Mouse (Mus musculus): Measurements from ENCODE around the gene Ltc4s. TPM values are rescaled to one million over a fixed set of nuclear protein-coding genes. Genes with fewer than 3 reads are reported as not detected.
A peak's percentile ranks its signal among the peaks of the same experiment; 100 is the strongest.

Gene Ltc4s
- polyA plus RNA-seq, 1 experiment from 2014 or later: 2.9 TPM

- Histone ChIP-seq H3K4me3 (peak overlapping the region; percentile 45), H3K9me3 (no peaks in the 10 kb centered on the region), H3K4me1 (peaks cover 39% of the 10 kb centered on the region), H3K4me2 (peak overlapping the region; percentile 75), H3K27me3 (replicated peaks) (peaks cover 45% of the 10 kb centered on the region), H3K36me3 (peaks cover 43% of the 10 kb centered on the region), H3K27ac (replicated peaks) (no peak overlapping the region), H3K9ac (peak overlapping the region; percentile 64)
- WGBS: 28% methylated on average over 45 of the region's 45 CpGs
- ATAC-seq (ENCODE audit: extremely low read depth, insufficient number of reproducible peaks, low FRiP score, low TSS enrichment): no peak
Observed at GRCm38 (mm10) chr11:50230481-50231304, 7.7 kb downstream of the Ltc4s start.

GRCm38 (mm10) chr11:50229252-50229910 is 9.0 kb downstream of the Ltc4s start:
- peaks cover 35% of the 10 kb centered on the region for H3K36me3 ChIP-seq
- peaks cover 39% of the 10 kb centered on the region for H3K4me1 ChIP-seq
- WGBS: 59% methylated on average over 7 of the region's 7 CpGs
- H3K27ac ChIP-seq (replicated peaks): no peak overlapping the region
- no peak overlapping the region for H3K4me2 ChIP-seq
- H3K9me3 ChIP-seq: no peaks in the 10 kb centered on the region
- no peak overlapping the region for H3K4me3 ChIP-seq
- H3K27me3 ChIP-seq (replicated peaks): peaks cover 33% of the 10 kb centered on the region
- ATAC-seq (ENCODE audit: extremely low read depth, insufficient number of reproducible peaks, low FRiP score, low TSS enrichment): no peak
- no peak overlapping the region; the same call in 1 of the 2 replicates for H3K9ac ChIP-seq

- Histone ChIP-seq H3K9ac (no peak overlapping the region; the same call in 1 of the 2 replicates), H3K27ac (replicated peaks) (no peak overlapping the region), H3K4me2 (no peak overlapping the region), H3K4me1 (peaks cover 44% of the 10 kb centered on the region), H3K27me3 (replicated peaks) (peaks cover 33% of the 10 kb centered on the region), H3K9me3 (no peaks in the 10 kb centered on the region), H3K4me3 (no peak overlapping the region), H3K36me3 (peaks cover 29% of the 10 kb centered on the region)
- no peak for ATAC-seq (ENCODE audit: extremely low read depth, insufficient number of reproducible peaks, low FRiP score, low TSS enrichment)
- WGBS: 47% methylated on average over 3 of the region's 3 CpGs
Observed at GRCm38 (mm10) chr11:50228772-50229171, 9.6 kb downstream of the Ltc4s start.

- Histone ChIP-seq H3K4me2 (peak overlapping the region; percentile 95; the same call in 1 of the 2 replicates), H3K9ac (no peak overlapping the region; the same call in 1 of the 2 replicates), H3K4me1 (peaks cover 53% of the 10 kb centered on the region), H3K36me3 (peaks cover 18% of the 10 kb centered on the region), H3K9me3 (no peaks in the 10 kb centered on the region), H3K27ac (replicated peaks) (no peak overlapping the region), H3K27me3 (replicated peaks) (peaks cover 26% of the 10 kb centered on the region), H3K4me3 (no peak overlapping the region)
- WGBS: 91% methylated on average over 4 of the region's 4 CpGs
- no peak for ATAC-seq (ENCODE audit: extremely low read depth, insufficient number of reproducible peaks, low FRiP score, low TSS enrichment)
Observed at GRCm38 (mm10) chr11:50227736-50228135, 10.7 kb downstream of the Ltc4s start.

- H3K9me3 ChIP-seq: no peaks in the 10 kb centered on the region
- 78% methylated on average over 3 of the region's 3 CpGs for WGBS
- peaks cover 13% of the 10 kb centered on the region for H3K36me3 ChIP-seq
- peak overlapping the region; percentile 88 for H3K27ac ChIP-seq (replicated peaks)
- peaks cover 53% of the 10 kb centered on the region for H3K4me1 ChIP-seq
- no peak for ATAC-seq (ENCODE audit: extremely low read depth, insufficient number of reproducible peaks, low FRiP score, low TSS enrichment)
- peak overlapping the region; percentile 95 for H3K4me2 ChIP-seq
- H3K4me3 ChIP-seq: peak overlapping the region; percentile 93; the same call in 1 of the 2 replicates
- H3K9ac ChIP-seq: peak overlapping the region; percentile 98; the same call in 1 of the 2 replicates
- H3K27me3 ChIP-seq (replicated peaks): peaks cover 21% of the 10 kb centered on the region
Observed at GRCm38 (mm10) chr11:50227226-50227625, 11.2 kb downstream of the Ltc4s start.

- Histone ChIP-seq H3K27ac (replicated peaks) (peak overlapping the region; percentile 88), H3K4me2 (peak overlapping the region; percentile 95), H3K27me3 (replicated peaks) (peaks cover 17% of the 10 kb centered on the region), H3K9me3 (no peaks in the 10 kb centered on the region), H3K9ac (peak overlapping the region; percentile 98), H3K36me3 (peaks cover 5% of the 10 kb centered on the region; the same call in 1 of the 2 replicates), H3K4me3 (peak overlapping the region; percentile 93), H3K4me1 (peaks cover 53% of the 10 kb centered on the region)
- no peak for ATAC-seq (ENCODE audit: extremely low read depth, insufficient number of reproducible peaks, low FRiP score, low TSS enrichment)
- WGBS: 28% methylated on average over 2 of the region's 2 CpGs
Observed at GRCm38 (mm10) chr11:50226406-50226805, 12.0 kb downstream of the Ltc4s start.

GRCm38 (mm10) chr11:50225611-50226378 is 12.6 kb downstream of the Ltc4s start:
- 4% methylated on average over 34 of the region's 34 CpGs for WGBS
- 0 out of 2 replicates have a peak, but pooled peaks have one; percentile 4 for ATAC-seq (ENCODE audit: extremely low read depth, insufficient number of reproducible peaks, low FRiP score, low TSS enrichment)
- peaks cover 50% of the 10 kb centered on the region for H3K4me1 ChIP-seq

GRCm38 (mm10) chr11:50224671-50225530 is 13.5 kb downstream of the Ltc4s start:
- H3K4me1 ChIP-seq: peaks cover 43% of the 10 kb centered on the region
- under 1% methylated on average over 66 of the region's 70 CpGs for WGBS

More at GRCm38 (mm10) chr11:50225611-50226378, 12.6 kb downstream of the Ltc4s start:
- Histone ChIP-seq H3K27ac (replicated peaks) (peak overlapping the region; percentile 88), H3K27me3 (replicated peaks) (peaks cover 17% of the 10 kb centered on the region), H3K4me3 (peak overlapping the region; percentile 93), H3K9me3 (no peaks in the 10 kb centered on the region), H3K4me2 (peak overlapping the region; percentile 95), H3K36me3 (0 out of 2 replicates have a peak, but pooled peaks cover 3% of the 10 kb centered on the region), H3K9ac (peak overlapping the region; percentile 98)

GRCm38 (mm10) chr11:50223783-50224662 is 14.4 kb downstream of the Ltc4s start:
- Histone ChIP-seq H3K27me3 (replicated peaks) (no peaks in the 10 kb centered on the region; the same call in none of the 2 replicates), H3K4me2 (peak overlapping the region; percentile 95), H3K36me3 (no peaks in the 10 kb centered on the region), H3K9me3 (no peaks in the 10 kb centered on the region), H3K9ac (peak overlapping the region; percentile 98), H3K4me1 (peaks cover 43% of the 10 kb centered on the region), H3K4me3 (peak overlapping the region; percentile 93), H3K27ac (replicated peaks) (peak overlapping the region; percentile 88)
- WGBS: 6% methylated on average over 17 of the region's 17 CpGs
- no peak for ATAC-seq (ENCODE audit: extremely low read depth, insufficient number of reproducible peaks, low FRiP score, low TSS enrichment)

More at GRCm38 (mm10) chr11:50224671-50225530, 13.5 kb downstream of the Ltc4s start:
- H3K9me3 ChIP-seq: no peaks in the 10 kb centered on the region
- H3K9ac ChIP-seq: peak overlapping the region; percentile 98
- H3K27me3 ChIP-seq (replicated peaks): peaks cover 8% of the 10 kb centered on the region
- no peaks in the 10 kb centered on the region for H3K36me3 ChIP-seq
- peak overlapping the region; percentile 95 for H3K4me2 ChIP-seq
- peak overlapping the region; percentile 93 for H3K4me3 ChIP-seq
- H3K27ac ChIP-seq (replicated peaks): peak overlapping the region; percentile 88
- peak; percentile 84 for ATAC-seq (ENCODE audit: extremely low read depth, insufficient number of reproducible peaks, low FRiP score, low TSS enrichment)

Data from heart, embryonic 13.5 days (tissue).